Mouse (Mus musculus): ENCODE measurements around the gene Setd1b.

Gene Setd1b

GRCm38 (mm10) chr5:123140694-123141554, 1.1 kb upstream of the Setd1b start:
- DNase-seq (ENCODE audit: low spot score) = peak; percentile 82

GRCm38 (mm10) chr5:123141555-123142160, 335 bp upstream of the Setd1b start:
- DNase-seq (ENCODE audit: low spot score) = peak; percentile 40

GRCm38 (mm10) chr5:123143251-123143970, 1.4 kb downstream of the Setd1b start:
- DNase-seq (ENCODE audit: low spot score) = peak; percentile 67

DNA sequence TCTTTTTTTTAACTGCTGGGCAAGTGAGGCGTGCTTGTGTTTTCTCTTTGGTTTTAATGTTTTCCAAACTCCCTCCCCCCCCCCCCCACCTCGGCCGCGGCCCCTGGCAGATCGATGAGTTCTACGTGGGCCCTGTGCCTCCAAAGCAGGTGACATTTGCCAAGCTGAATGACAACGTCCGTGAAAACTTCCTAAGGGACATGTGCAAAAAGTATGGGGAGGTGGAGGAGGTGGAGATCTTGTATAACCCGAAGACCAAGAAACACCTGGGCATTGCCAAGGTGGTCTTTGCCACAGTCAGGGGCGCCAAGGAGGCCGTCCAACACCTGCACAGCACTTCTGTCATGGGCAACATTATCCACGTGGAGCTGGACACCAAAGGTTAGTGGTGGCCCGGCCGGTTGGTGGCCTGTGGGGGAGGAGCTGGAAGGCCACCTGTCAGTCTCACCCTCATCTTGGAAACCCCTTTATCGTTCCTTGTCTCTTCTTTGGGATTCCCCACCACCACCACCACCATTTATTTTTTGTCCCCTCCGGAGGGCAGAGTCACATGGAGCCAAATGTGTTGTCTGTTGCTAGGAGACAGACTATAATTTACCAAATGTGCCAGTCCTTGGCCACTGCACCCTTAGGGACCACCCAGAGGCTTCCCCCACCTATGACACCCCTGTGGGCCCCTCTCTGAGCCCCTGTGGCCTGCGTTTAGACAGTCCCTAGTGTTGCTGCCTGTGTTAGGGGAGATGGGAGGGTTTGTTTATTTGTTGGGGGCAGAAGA, 2.2 kb downstream of the Setd1b start:
- no peak for DNase-seq (ENCODE audit: low spot score)

- no peak for DNase-seq (ENCODE audit: low spot score)
These were observed 3.0 kb downstream of the Setd1b start for GRCm38 (mm10) chr5:123144746-123145590.

GRCm38 (mm10) chr5:123146357-123146756, 4.4 kb downstream of the Setd1b start:
- no peak for DNase-seq (ENCODE audit: low spot score)

DNA sequence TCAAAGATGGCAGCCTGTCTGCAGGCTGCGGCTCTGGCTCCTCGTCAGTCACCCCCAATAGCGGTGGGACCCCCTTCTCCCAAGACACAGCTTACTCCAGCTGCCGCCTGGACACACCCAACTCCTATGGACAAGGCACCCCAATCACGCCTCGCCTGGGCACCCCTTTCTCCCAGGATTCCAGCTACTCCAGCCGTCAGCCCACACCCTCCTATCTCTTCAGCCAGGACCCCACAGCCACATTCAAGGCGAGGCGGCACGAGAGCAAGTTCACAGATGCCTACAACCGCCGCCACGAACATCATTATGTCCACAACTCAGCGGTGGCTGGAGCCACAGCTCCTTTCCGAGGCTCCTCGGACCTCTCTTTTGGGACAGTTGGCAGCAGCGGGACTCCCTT, 5.6 kb downstream of the Setd1b start:
- DNase-seq (ENCODE audit: low spot score) = no peak

DNA sequence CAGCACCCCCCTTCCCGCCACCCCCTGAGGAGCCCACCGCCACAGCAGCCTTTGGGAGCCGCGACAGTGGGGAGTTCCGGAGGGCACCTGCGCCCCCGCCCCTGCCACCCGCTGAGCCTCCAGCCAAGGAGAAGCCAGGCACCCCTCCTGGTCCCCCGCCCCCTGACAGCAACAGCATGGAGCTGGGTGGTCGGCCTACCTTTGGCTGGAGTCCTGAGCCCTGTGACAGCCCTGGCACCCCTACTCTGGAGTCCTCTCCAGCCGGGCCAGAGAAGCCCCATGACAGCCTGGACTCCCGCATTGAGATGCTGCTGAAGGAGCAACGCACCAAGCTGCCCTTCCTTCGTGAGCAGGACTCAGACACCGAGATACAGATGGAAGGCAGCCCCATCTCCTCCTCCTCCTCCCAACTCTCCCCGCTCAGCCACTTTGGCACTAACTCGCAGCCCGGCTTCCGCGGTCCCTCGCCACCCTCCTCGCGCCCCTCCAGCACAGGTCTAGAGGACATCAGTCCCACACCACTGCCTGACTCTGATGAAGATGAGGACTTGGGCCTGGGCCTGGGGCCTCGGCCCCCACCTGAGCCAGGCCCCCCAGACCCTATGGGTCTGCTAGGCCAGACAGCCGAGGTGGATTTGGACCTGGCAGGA, 6.2 kb downstream of the Setd1b start:
- no peak for DNase-seq (ENCODE audit: low spot score)

GRCm38 (mm10) chr5:123149451-123150400, 7.7 kb downstream of the Setd1b start:
- DNase-seq (ENCODE audit: low spot score) = peak; percentile 79

DNA sequence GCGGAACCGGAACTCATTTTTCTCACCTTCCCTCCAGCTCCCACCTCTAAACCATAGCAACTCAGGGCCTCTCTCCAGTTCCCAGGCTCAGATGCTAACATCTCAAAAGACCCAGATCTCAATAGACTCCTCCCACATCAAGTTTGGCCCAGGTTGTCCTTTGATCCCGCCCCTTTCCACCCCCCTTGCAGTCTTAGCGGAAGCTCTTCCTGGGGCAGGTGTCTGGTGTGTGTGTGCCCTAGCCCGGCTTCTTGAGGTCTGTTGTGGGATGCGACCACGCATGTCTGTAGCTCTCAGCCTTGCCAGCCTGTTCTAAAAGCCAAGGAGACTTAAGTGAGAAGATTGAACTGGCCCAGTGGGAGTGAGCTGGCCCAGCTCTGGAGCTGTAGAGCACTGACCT, 8.6 kb downstream of the Setd1b start:
- no peak for DNase-seq (ENCODE audit: low spot score)

- DNase-seq (ENCODE audit: low spot score) = no peak
These were observed 9.1 kb downstream of the Setd1b start for GRCm38 (mm10) chr5:123151077-123151476.

- no peak for DNase-seq (ENCODE audit: low spot score)
These were observed 9.8 kb downstream of the Setd1b start for GRCm38 (mm10) chr5:123151707-123152362.

DNA sequence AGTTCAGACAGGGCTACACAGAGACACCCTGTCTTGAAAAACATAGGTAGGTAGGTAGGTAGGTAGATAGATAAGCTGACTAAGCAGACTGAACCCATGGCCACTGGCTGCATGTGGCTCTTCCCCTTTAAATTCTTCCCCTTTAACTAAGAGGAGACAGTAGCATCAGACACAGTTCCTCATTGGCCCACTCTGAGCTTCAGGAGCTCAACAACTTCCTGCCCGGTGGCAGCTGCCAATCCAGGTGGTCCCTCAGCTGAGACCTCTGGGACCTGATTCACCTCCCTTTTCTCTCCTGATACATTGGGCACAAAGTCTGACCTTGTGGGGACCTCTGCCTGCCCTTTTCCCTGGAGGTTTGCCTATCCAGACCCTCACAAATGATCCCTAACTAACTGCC, 10.9 kb downstream of the Setd1b start:
- DNase-seq (ENCODE audit: low spot score) = no peak

- DNase-seq (ENCODE audit: low spot score) = peak; percentile 43
These were observed 13.4 kb downstream of the Setd1b start for GRCm38 (mm10) chr5:123155425-123155824.

DNA sequence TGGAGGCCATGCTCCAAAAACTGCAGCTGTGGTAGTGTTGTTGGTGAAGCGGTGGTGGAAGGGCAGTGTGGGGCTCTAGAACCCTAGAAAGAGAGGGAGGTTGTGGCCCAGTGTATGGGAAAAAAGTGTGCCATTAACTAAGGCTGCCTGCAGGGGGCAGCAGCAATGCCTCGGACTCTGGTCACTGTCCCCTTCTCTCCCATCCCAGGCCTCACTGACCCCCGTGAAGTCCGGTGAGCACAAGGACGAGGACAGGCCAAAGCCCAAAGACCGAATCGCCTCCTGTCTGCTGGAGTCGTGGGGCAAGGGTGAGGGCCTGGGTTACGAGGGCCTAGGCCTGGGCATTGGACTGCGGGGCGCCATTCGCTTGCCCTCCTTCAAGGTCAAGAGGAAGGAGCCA, 14.8 kb downstream of the Setd1b start:
- DNase-seq (ENCODE audit: low spot score) = no peak

DNA sequence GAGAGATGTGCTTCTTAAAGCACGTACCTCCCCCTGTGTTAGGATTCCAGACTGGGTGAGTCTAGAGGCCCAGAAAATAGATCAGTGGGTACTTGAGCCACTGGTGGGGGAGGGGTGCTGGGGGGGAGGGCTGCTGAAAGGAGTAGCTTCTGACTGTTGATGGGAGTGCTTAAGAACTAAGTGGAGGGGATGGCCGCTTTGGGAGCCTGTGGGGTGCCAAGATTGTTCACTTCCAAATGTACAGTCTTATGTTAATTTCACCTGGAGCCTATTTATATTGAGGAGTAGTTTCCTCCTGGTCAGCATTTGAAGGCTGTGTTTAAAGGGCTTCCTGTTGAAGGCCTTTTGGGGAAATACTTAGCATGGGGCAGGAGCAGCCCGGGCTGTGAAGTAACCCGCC, 16.0 kb downstream of the Setd1b start:
- DNase-seq (ENCODE audit: low spot score) = no peak

DNA sequence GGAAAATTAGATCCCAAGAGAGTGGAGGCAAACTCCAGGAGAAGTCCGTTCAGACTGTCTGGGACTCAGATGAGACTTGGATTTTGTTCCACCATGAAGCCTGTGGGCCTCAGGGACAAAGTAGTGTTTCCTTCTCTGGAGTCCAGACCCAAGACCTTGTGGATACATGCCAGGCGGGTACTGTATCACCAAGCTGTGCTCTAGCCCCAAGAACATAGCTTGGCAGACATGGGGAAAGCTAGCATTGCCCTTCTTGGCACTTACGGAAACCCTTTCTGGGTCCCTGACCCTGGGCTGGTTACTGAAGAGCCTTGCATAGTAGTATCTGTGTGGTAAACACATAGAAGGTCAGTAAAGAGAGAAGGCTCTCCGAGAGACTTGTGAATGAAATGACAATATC, 17.5 kb downstream of the Setd1b start:
- DNase-seq (ENCODE audit: low spot score) = no peak

GRCm38 (mm10) chr5:123159866-123160265, 17.9 kb downstream of the Setd1b start:
- no peak for DNase-seq (ENCODE audit: low spot score)

DNA sequence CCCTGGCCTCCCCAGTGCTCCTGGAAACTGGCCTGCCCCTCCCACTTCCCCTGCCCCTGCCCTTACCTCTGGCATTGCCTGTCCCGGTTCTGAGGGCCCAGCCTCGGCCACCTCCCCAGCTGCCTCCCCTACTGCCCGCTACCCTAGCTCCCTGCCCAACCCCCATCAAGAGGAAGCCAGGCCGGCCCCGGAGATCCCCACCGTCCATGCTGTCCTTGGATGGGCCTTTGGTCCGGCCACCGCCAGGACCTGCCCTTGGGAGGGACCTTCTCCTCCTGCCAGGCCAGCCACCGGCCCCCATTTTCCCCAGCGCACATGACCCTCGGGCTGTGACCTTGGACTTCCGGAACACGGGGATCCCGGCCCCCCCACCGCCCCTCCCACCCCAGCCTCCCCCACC, 18.3 kb downstream of the Setd1b start:
- no peak for DNase-seq (ENCODE audit: low spot score)

Data from MN1 (cell line).